Mouse (Mus musculus) lung, embryonic 14.5 days (tissue): ENCODE data around the gene Rapgef5. TPM values are rescaled to one million over a fixed set of nuclear protein-coding genes. Genes with fewer than 3 reads are reported as not detected.

ENCODE experiments used
- ATAC-seq: fragments of 200-750 bp; cut with Nextera tagmentation; 2 replicates; pipeline ENCODE4 v1.8.0; 2017; ENCODE audit warnings: mild to moderate bottlenecking, moderate TSS enrichment, moderate library complexity; ENCODE audit not compliant: insufficient read depth
- DNase-seq: peaks from one replicate; pipeline ENCODE4 v3.0.0-alpha.2; 2015
- H3K27ac ChIP-seq: fragments of 300-500 bp; sonication (generic); 2 replicates; pipeline ENCODE4 v1.5.1; 2014; ENCODE audit warnings: low read depth, mild to moderate bottlenecking, moderate library complexity
- H3K27me3 ChIP-seq: fragments of 300-500 bp; sonication (generic); 2 replicates; pipeline ENCODE4 v1.6.1; 2014; ENCODE audit warnings: low read length, control low read depth; ENCODE audit not compliant: insufficient read depth
- H3K36me3 ChIP-seq: fragments of 300-500 bp; sonication (generic); 2 replicates; pipeline ENCODE4 v1.6.1; 2014; ENCODE audit warnings: control low read depth; ENCODE audit not compliant: insufficient read depth
- H3K4me1 ChIP-seq: fragments of 300-500 bp; sonication (generic); 2 replicates; pipeline ENCODE4 v1.6.1; 2014; ENCODE audit warnings: antibody characterized with exemption, control low read depth; ENCODE audit not compliant: insufficient read depth
- H3K4me2 ChIP-seq: fragments of 300-500 bp; sonication (generic); 2 replicates; pipeline ENCODE4 v1.6.1; 2014; ENCODE audit warnings: mild to moderate bottlenecking
- H3K4me3 ChIP-seq: fragments of 300-500 bp; sonication (generic); 2 replicates; pipeline ENCODE4 v1.5.1; 2014; ENCODE audit warnings: low read depth, low read length
- H3K9ac ChIP-seq: fragments of 300-500 bp; sonication (generic); 2 replicates; pipeline ENCODE4 v1.6.1; 2014
- H3K9me3 ChIP-seq: fragments of 300-500 bp; sonication (generic); 2 replicates; pipeline ENCODE4 v1.6.1; 2016; ENCODE audit warnings: low read depth, low read length, control low read depth
- CTCF ChIP-seq: IDR thresholded peaks from 2 replicates; pipeline ENCODE4 v1.5.1; 2016; ENCODE audit warnings: antibody characterized with exemption, low read depth
- WGBS: fragments of 180-500 bp; shearing (Covaris S2); extraction: QIAGEN DNeasy Blood & Tissue Kit; methylation state at CpG from one replicate; pipeline ENCODE4 v1.1.7; 2014; 5-methylcytosine and 5-hydroxymethylcytosine counted together
- polyA plus RNA-seq: library from polyadenylated mRNA; unstranded; fragments of >200 nt; fragmentation: Nextera tagmentation; extraction: Ambion mirVana; gene quantifications from 2 replicates; pipeline ENCODE4 v1.2.1, GENCODE M21; 2014

Gene Rapgef5
- polyA plus RNA-seq, 1 experiment from 2014 or later: 22.9 TPM

GRCm38 (mm10) chr12:117636139-117636772, 120.0 kb downstream of the Rapgef5 start:
- ATAC-seq: no peak

GRCm38 (mm10) chr12:117636969-117637368, 120.7 kb downstream of the Rapgef5 start:
- H3K27ac ChIP-seq: no peak overlapping the region
- H3K9ac ChIP-seq: no peak overlapping the region
- H3K4me1 ChIP-seq: no peaks in the 10 kb centered on the region
- DNase-seq (no peak), ATAC-seq (0 out of 2 replicates have a peak, but pooled peaks have one; percentile 45)
- no peaks in the 10 kb centered on the region for H3K27me3 ChIP-seq
- H3K4me2 ChIP-seq: no peak overlapping the region
- no peak for TF ChIP-seq CTCF
- H3K9me3 ChIP-seq: no peaks in the 10 kb centered on the region
- 57% methylated on average over 6 of the region's 6 CpGs for WGBS
- no peaks in the 10 kb centered on the region for H3K36me3 ChIP-seq
- H3K4me3 ChIP-seq: no peak overlapping the region

More at GRCm38 (mm10) chr12:117636139-117636772, 120.0 kb downstream of the Rapgef5 start:
- WGBS: 67% methylated on average over 2 of the region's 2 CpGs
- Histone ChIP-seq H3K27ac (no peak overlapping the region), H3K9me3 (no peaks in the 10 kb centered on the region), H3K4me3 (no peak overlapping the region), H3K27me3 (no peaks in the 10 kb centered on the region), H3K4me1 (no peaks in the 10 kb centered on the region), H3K4me2 (no peak overlapping the region), H3K9ac (no peak overlapping the region), H3K36me3 (no peaks in the 10 kb centered on the region)
- TF ChIP-seq CTCF: no peak
- no peak for DNase-seq

GRCm38 (mm10) chr12:117638833-117639232, 122.6 kb downstream of the Rapgef5 start:
- Histone ChIP-seq H3K27me3 (no peaks in the 10 kb centered on the region), H3K4me3 (no peak overlapping the region), H3K4me2 (no peak overlapping the region), H3K36me3 (no peaks in the 10 kb centered on the region), H3K9me3 (no peaks in the 10 kb centered on the region), H3K4me1 (no peaks in the 10 kb centered on the region), H3K9ac (no peak overlapping the region), H3K27ac (no peak overlapping the region)
- ATAC-seq (no peak), DNase-seq (no peak)
- TF ChIP-seq CTCF: no peak
- WGBS: 68% methylated on average over 2 of the region's 2 CpGs

GRCm38 (mm10) chr12:117639356-117640121, 123.3 kb downstream of the Rapgef5 start:
- no peak for ATAC-seq
- H3K36me3 ChIP-seq: no peaks in the 10 kb centered on the region
- 62% methylated on average over 6 of the region's 6 CpGs for WGBS
- no peaks in the 10 kb centered on the region for H3K9me3 ChIP-seq
- H3K4me1 ChIP-seq: no peaks in the 10 kb centered on the region
- no peak overlapping the region for H3K9ac ChIP-seq
- no peak for DNase-seq
- no peak overlapping the region for H3K27ac ChIP-seq
- no peak for TF ChIP-seq CTCF
- H3K27me3 ChIP-seq: no peaks in the 10 kb centered on the region
- no peak overlapping the region for H3K4me3 ChIP-seq
- H3K4me2 ChIP-seq: no peak overlapping the region

GRCm38 (mm10) chr12:117642512-117642911, 126.2 kb downstream of the Rapgef5 start:
- no peaks in the 10 kb centered on the region for H3K27me3 ChIP-seq
- H3K4me3 ChIP-seq: no peak overlapping the region
- H3K36me3 ChIP-seq: no peaks in the 10 kb centered on the region
- H3K9me3 ChIP-seq: no peaks in the 10 kb centered on the region
- H3K9ac ChIP-seq: no peak overlapping the region
- TF ChIP-seq CTCF: no peak
- WGBS: 31% methylated on average over 2 of the region's 2 CpGs
- no peak overlapping the region for H3K27ac ChIP-seq
- no peak for DNase-seq
- no peak overlapping the region for H3K4me2 ChIP-seq
- no peak for ATAC-seq
- no peaks in the 10 kb centered on the region for H3K4me1 ChIP-seq

GRCm38 (mm10) chr12:117645771-117646170, 129.5 kb downstream of the Rapgef5 start:
- Histone ChIP-seq H3K27ac (no peak overlapping the region), H3K9me3 (no peaks in the 10 kb centered on the region), H3K27me3 (no peaks in the 10 kb centered on the region), H3K36me3 (no peaks in the 10 kb centered on the region), H3K9ac (no peak overlapping the region), H3K4me1 (no peaks in the 10 kb centered on the region), H3K4me2 (no peak overlapping the region), H3K4me3 (no peak overlapping the region)
- ATAC-seq: no peak
- no peak for TF ChIP-seq CTCF
- WGBS: 82% methylated on average over 2 of the region's 2 CpGs
- no peak for DNase-seq

GRCm38 (mm10) chr12:117653920-117654472, 137.7 kb downstream of the Rapgef5 start:
- no peaks in the 10 kb centered on the region for H3K27me3 ChIP-seq
- H3K9ac ChIP-seq: no peak overlapping the region
- no peak overlapping the region for H3K4me3 ChIP-seq
- peak; percentile 41 for DNase-seq
- 70% methylated on average over 8 of the region's 8 CpGs for WGBS
- peak; percentile 81; the same call in 1 of the 2 replicates for ATAC-seq
- no peak overlapping the region for H3K4me2 ChIP-seq
- 0 out of 2 replicates have a peak, but pooled peaks cover 6% of the 10 kb centered on the region for H3K4me1 ChIP-seq
- no peaks in the 10 kb centered on the region for H3K36me3 ChIP-seq
- no peak for TF ChIP-seq CTCF
- no peak overlapping the region for H3K27ac ChIP-seq
- no peaks in the 10 kb centered on the region for H3K9me3 ChIP-seq
